Mouse (Mus musculus) lung, embryonic 16.5 days (tissue): ENCODE results near the gene Zfp281. TPM values are rescaled to one million over a fixed set of nuclear protein-coding genes. Genes with fewer than 3 reads are reported as not detected.

Source experiments
- ATAC-seq: fragments of 200-750 bp; cut with Nextera tagmentation; 2 replicates; pipeline ENCODE4 v1.8.0; 2017; ENCODE audit warnings: low read depth, mild to moderate bottlenecking, moderate library complexity
- H3K27ac ChIP-seq: fragments of 300-500 bp; sonication (generic); 2 replicates; pipeline ENCODE4 v1.5.1; 2014; ENCODE audit warnings: mild to moderate bottlenecking, control low read depth, low read length
- H3K27me3 ChIP-seq: fragments of 300-500 bp; sonication (generic); 2 replicates; pipeline ENCODE4 v1.6.1; 2014; ENCODE audit warnings: low read depth, low read length, mixed read lengths; ENCODE audit not compliant: control insufficient read depth, insufficient read depth
- H3K36me3 ChIP-seq: fragments of 300-500 bp; sonication (generic); 2 replicates; pipeline ENCODE4 v1.6.1; 2014; ENCODE audit warnings: low read length; ENCODE audit not compliant: control insufficient read depth, insufficient read depth
- H3K4me1 ChIP-seq: fragments of 300-500 bp; sonication (generic); replicated peaks from 2 replicates; pipeline ENCODE4 v1.6.1; 2014; ENCODE audit warnings: low read length, mixed read lengths; ENCODE audit not compliant: control insufficient read depth, insufficient read depth
- H3K4me2 ChIP-seq: fragments of 300-500 bp; sonication (generic); 2 replicates; pipeline ENCODE4 v1.6.1; 2014; ENCODE audit warnings: low read depth, low read length, control low read depth
- H3K4me3 ChIP-seq: fragments of 300-500 bp; sonication (generic); 2 replicates; pipeline ENCODE4 v1.5.1; 2014; ENCODE audit warnings: mild to moderate bottlenecking, low read length, control low read depth
- H3K9ac ChIP-seq: fragments of 300-500 bp; sonication (generic); 2 replicates; pipeline ENCODE4 v1.6.1; 2014; ENCODE audit warnings: low read length, control low read depth
- H3K9me3 ChIP-seq: fragments of 300-500 bp; sonication (generic); 2 replicates; pipeline ENCODE4 v1.6.1; 2016; ENCODE audit warnings: low read length; ENCODE audit not compliant: control insufficient read depth
- WGBS: fragments of 180-500 bp; shearing (Covaris S2); extraction: QIAGEN DNeasy Blood & Tissue Kit; methylation state at CpG from one replicate; pipeline ENCODE4 v1.1.7; 2014; 5-methylcytosine and 5-hydroxymethylcytosine counted together
- polyA plus RNA-seq: library from polyadenylated mRNA; unstranded; fragments of >200 nt; fragmentation: Nextera tagmentation; extraction: Ambion mirVana; gene quantifications from 2 replicates; pipeline ENCODE4 v1.2.1, GENCODE M21; 2015

Zfp281 gene
- polyA plus RNA-seq, 1 experiment from 2014 or later, result 22.1 TPM

DNA sequence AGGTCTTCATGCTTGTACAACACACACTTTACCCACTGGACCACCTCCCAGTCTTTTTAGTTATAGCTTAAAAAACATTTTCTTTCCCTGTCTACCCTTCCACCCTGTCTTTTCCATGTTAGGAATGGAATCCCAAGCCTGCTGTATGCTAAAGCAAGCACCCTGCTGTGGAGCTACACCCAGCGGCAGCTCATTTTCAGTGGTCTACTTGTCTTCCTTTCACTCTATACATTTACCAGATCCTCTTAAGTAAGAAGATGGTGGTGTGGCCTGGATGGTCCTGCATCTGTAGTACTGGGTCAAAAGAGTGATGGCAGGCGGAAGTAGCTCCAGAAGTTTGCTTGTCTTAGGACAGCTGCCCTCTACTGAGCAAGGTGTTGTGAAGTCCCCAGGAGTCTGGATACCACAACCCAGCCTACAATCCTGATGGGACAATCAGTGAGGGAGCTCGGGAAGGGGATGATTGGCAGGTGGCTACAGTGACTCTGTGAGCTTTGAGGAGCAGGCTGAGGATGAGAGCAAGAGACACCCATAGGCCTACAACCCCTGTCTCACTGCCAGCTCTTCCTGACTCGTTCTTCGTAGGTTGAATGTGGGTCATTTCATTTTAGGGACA, 30.4 kb upstream of the Zfp281 start:
- Histone ChIP-seq H3K27ac (no peak overlapping the region), H3K36me3 (no peaks in the 10 kb centered on the region), H3K4me3 (no peak overlapping the region), H3K9ac (no peak overlapping the region), H3K4me2 (no peak overlapping the region), H3K27me3 (no peaks in the 10 kb centered on the region), H3K9me3 (no peaks in the 10 kb centered on the region), H3K4me1 (no peaks in the 10 kb centered on the region)
- 81% methylated on average over 5 of the region's 5 CpGs for WGBS
- no peak for ATAC-seq

GRCm38 (mm10) chr1:136596821-136597220, 27.9 kb upstream of the Zfp281 start:
- Histone ChIP-seq H3K4me1 (no peaks in the 10 kb centered on the region), H3K36me3 (no peaks in the 10 kb centered on the region), H3K4me2 (no peak overlapping the region), H3K4me3 (no peak overlapping the region), H3K9ac (no peak overlapping the region), H3K27me3 (no peaks in the 10 kb centered on the region), H3K9me3 (no peaks in the 10 kb centered on the region), H3K27ac (no peak overlapping the region)
- ATAC-seq, result no peak
- 63% methylated on average over 2 of the region's 2 CpGs for WGBS

DNA sequence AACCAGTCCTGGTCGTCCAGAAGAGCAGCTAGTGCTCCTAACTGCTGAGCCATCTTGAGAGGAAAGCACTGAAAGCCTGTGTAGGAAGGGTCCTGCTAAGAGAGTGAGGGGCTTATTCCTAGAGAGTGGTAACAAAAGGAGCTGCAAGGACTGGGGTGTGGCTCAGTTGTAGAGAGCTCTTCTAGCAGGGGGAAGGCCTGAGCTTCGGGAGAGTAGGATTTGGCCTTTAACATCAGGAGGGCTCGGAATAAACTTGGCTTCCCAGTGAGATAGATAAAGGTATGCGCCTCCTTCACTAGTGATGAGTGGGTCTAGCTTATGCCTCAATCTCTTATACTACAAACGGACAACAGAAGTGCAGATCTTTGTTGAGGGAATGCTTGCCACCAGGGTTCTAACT, 26.4 kb upstream of the Zfp281 start:
- no peaks in the 10 kb centered on the region for H3K4me1 ChIP-seq
- H3K4me3 ChIP-seq, result no peak overlapping the region
- no peaks in the 10 kb centered on the region for H3K9me3 ChIP-seq
- ATAC-seq, result no peak
- H3K27me3 ChIP-seq, result no peaks in the 10 kb centered on the region
- no peak overlapping the region for H3K9ac ChIP-seq
- no peak overlapping the region for H3K27ac ChIP-seq
- WGBS, result 66% methylated on average over 5 of the region's 5 CpGs
- H3K36me3 ChIP-seq, result no peaks in the 10 kb centered on the region
- H3K4me2 ChIP-seq, result no peak overlapping the region

DNA sequence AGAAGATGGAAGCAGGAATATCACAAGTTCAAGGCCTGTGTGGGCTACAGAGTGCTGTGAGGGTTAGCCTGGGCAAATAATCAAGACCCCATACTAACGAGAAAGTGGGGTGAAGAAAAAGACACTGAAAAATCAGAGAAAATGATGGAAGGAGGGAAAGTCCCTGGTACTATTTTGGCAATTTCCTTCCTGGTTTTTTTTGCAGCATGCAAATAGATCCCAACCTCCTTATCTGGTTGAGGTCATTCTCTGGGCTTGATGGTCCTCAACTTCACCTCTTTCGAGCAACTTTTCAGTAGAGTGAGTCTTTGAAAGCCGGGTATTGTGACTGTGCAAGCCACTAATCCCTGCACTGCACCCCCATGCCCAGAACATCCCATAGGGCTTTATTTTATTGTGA, 24.6 kb upstream of the Zfp281 start:
- Histone ChIP-seq H3K27me3 (no peaks in the 10 kb centered on the region), H3K4me3 (no peak overlapping the region), H3K9ac (no peak overlapping the region), H3K27ac (no peak overlapping the region), H3K9me3 (no peaks in the 10 kb centered on the region), H3K36me3 (no peaks in the 10 kb centered on the region), H3K4me1 (no peaks in the 10 kb centered on the region), H3K4me2 (no peak overlapping the region)
- ATAC-seq, result no peak
- 72% methylated on average over 3 of the region's 3 CpGs for WGBS

- H3K9ac ChIP-seq, result no peak overlapping the region
- WGBS, result 58% methylated on average over 9 of the region's 9 CpGs
- no peaks in the 10 kb centered on the region for H3K4me1 ChIP-seq
Observed at GRCm38 (mm10) chr1:136600647-136601345, 23.9 kb upstream of the Zfp281 start.

GRCm38 (mm10) chr1:136601346-136601888, 23.3 kb upstream of the Zfp281 start:
- no peaks in the 10 kb centered on the region for H3K9me3 ChIP-seq
- no peak overlapping the region for H3K4me2 ChIP-seq
- WGBS, result 68% methylated on average over 10 of the region's 10 CpGs
- no peaks in the 10 kb centered on the region for H3K36me3 ChIP-seq
- ATAC-seq, result no peak
- no peak overlapping the region for H3K9ac ChIP-seq
- no peak overlapping the region for H3K27ac ChIP-seq
- no peaks in the 10 kb centered on the region for H3K27me3 ChIP-seq
- no peaks in the 10 kb centered on the region for H3K4me1 ChIP-seq
- no peak overlapping the region for H3K4me3 ChIP-seq

More at GRCm38 (mm10) chr1:136600647-136601345, 23.9 kb upstream of the Zfp281 start:
- Histone ChIP-seq H3K4me2 (no peak overlapping the region), H3K9me3 (no peaks in the 10 kb centered on the region), H3K4me3 (no peak overlapping the region), H3K36me3 (no peaks in the 10 kb centered on the region), H3K27me3 (no peaks in the 10 kb centered on the region), H3K27ac (no peak overlapping the region)
- ATAC-seq, result no peak

GRCm38 (mm10) chr1:136602303-136602702, 22.4 kb upstream of the Zfp281 start:
- H3K27me3 ChIP-seq, result no peaks in the 10 kb centered on the region
- H3K4me1 ChIP-seq, result no peaks in the 10 kb centered on the region
- H3K4me3 ChIP-seq, result no peak overlapping the region
- WGBS, result 59% methylated on average over 5 of the region's 5 CpGs
- H3K4me2 ChIP-seq, result no peak overlapping the region
- no peak overlapping the region for H3K9ac ChIP-seq
- H3K9me3 ChIP-seq, result no peaks in the 10 kb centered on the region
- H3K36me3 ChIP-seq, result no peaks in the 10 kb centered on the region
- no peak overlapping the region for H3K27ac ChIP-seq
- no peak for ATAC-seq

- Histone ChIP-seq H3K9me3 (no peaks in the 10 kb centered on the region), H3K36me3 (no peaks in the 10 kb centered on the region), H3K9ac (no peak overlapping the region), H3K27me3 (no peaks in the 10 kb centered on the region), H3K27ac (no peak overlapping the region), H3K4me3 (no peak overlapping the region), H3K4me1 (no peaks in the 10 kb centered on the region), H3K4me2 (no peak overlapping the region)
- WGBS, result 84% methylated on average over 4 of the region's 4 CpGs
- no peak for ATAC-seq
Observed at GRCm38 (mm10) chr1:136604190-136604589, 20.5 kb upstream of the Zfp281 start.

GRCm38 (mm10) chr1:136605790-136606189, 18.9 kb upstream of the Zfp281 start:
- Histone ChIP-seq H3K9ac (no peak overlapping the region), H3K36me3 (no peaks in the 10 kb centered on the region), H3K4me2 (no peak overlapping the region), H3K4me3 (no peak overlapping the region), H3K27ac (no peak overlapping the region), H3K4me1 (no peaks in the 10 kb centered on the region), H3K9me3 (no peaks in the 10 kb centered on the region), H3K27me3 (no peaks in the 10 kb centered on the region)
- WGBS, result 49% methylated on average over 9 of the region's 9 CpGs
- no peak for ATAC-seq
